Mouse (Mus musculus): ENCODE results near the gene Timm17a. TPM values are rescaled to one million over a fixed set of nuclear protein-coding genes. Genes with fewer than 3 reads are reported as not detected.
A peak's percentile ranks its signal among the peaks of the same experiment; 100 is the strongest.

Gene Timm17a
- polyA plus RNA-seq, 1 experiment from 2014 or later, result 177 TPM

DNA sequence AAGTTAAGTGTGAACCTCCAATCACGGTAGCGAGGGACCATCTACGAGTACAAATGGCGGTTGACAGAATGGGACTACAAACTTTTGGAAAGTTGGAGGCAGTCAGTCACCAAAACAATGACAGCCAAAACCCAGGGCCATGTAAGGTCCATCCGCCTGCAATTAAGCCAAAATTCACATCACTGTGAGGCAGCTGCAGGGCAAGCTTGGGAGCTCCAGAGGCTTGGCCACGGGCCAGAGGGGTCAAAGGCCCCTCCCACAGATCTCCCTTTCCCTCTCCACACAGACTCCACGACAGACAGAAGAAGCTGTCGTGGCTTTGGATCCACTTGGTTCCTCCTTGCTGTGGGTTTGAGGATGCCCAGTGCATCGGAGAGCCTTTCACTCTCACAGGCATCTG lies 50.3 kb downstream of the Timm17a start:
- peaks cover 5% of the 10 kb centered on the region; the same call in 1 of the 2 replicates for H3K36me3 ChIP-seq (ENCODE audit: control insufficient read depth, insufficient read depth, low read length)
- no peaks in the 10 kb centered on the region for H3K9me3 ChIP-seq (ENCODE audit: control insufficient read depth, low read length)
- 93% methylated on average over 9 of the region's 9 CpGs for WGBS
- H3K27ac ChIP-seq (ENCODE audit: low read depth, low read length), result no peak overlapping the region
- no peak overlapping the region for H3K4me2 ChIP-seq
- ATAC-seq (ENCODE audit: low FRiP score) (no peak), DNase-seq (ENCODE audit: low spot score, missing footprints) (no peak)
- H3K4me3 ChIP-seq (ENCODE audit: low read depth, low read length), result no peak overlapping the region
- H3K4me1 ChIP-seq (ENCODE audit: control insufficient read depth, insufficient read depth, low read length), result peaks cover 6% of the 10 kb centered on the region
- H3K27me3 ChIP-seq (ENCODE audit: control insufficient read depth, insufficient read depth, low read length), result no peaks in the 10 kb centered on the region
- H3K9ac ChIP-seq (ENCODE audit: low read length), result no peak overlapping the region

DNA sequence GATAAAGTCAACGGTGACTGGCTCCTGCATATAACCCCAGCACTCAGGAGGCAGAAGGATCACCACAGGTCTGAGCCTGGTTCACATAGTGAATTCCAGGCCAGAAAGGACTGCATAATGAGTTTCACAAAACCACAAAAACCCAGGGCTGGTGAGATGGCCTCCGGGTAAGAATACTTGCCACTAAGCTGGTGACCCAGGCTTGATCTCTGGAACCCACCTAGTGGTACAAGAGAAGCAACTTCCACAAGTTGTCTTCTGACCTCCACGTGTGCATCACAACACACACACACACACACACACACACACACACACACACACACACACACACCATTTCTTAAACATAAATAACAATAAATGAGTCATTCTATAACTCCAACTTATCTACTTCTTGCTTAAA lies 51.2 kb downstream of the Timm17a start:
- ATAC-seq (ENCODE audit: low FRiP score) (no peak), DNase-seq (ENCODE audit: low spot score, missing footprints) (peak; percentile 78)
- no peaks in the 10 kb centered on the region for H3K9me3 ChIP-seq (ENCODE audit: control insufficient read depth, low read length)
- WGBS, result 79% methylated on average over 3 of the region's 3 CpGs
- H3K4me1 ChIP-seq (ENCODE audit: control insufficient read depth, insufficient read depth, low read length), result peaks cover 9% of the 10 kb centered on the region
- no peak overlapping the region for H3K27ac ChIP-seq (ENCODE audit: low read depth, low read length)
- H3K36me3 ChIP-seq (ENCODE audit: control insufficient read depth, insufficient read depth, low read length), result peaks cover 5% of the 10 kb centered on the region; the same call in 1 of the 2 replicates
- H3K9ac ChIP-seq (ENCODE audit: low read length), result no peak overlapping the region
- H3K4me3 ChIP-seq (ENCODE audit: low read depth, low read length), result no peak overlapping the region
- no peak overlapping the region for H3K4me2 ChIP-seq
- H3K27me3 ChIP-seq (ENCODE audit: control insufficient read depth, insufficient read depth, low read length), result no peaks in the 10 kb centered on the region

DNA sequence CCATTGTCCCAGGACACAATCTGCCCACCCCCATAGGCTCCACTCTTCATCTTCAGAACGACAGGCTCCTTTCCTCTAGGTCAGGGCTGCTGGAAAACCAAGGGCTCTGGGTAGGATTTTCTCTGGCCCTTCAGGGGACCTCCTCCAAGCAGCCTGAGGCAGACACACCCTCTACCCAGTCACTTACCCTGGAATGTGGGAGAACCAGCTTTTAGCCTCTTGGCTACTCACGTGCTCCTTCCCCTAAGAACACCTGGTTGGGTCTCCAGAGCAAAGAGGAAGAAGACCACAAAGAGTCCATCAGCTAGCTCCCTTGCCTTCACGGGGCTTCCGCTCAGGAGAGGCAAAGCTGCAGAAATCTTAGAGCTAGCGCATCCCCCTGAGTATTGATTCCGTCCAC lies 52.6 kb downstream of the Timm17a start:
- H3K36me3 ChIP-seq (ENCODE audit: control insufficient read depth, insufficient read depth, low read length), result peaks cover 5% of the 10 kb centered on the region; the same call in 1 of the 2 replicates
- H3K4me3 ChIP-seq (ENCODE audit: low read depth, low read length), result no peak overlapping the region
- no peaks in the 10 kb centered on the region for H3K27me3 ChIP-seq (ENCODE audit: control insufficient read depth, insufficient read depth, low read length)
- peak; percentile 39 for DNase-seq (ENCODE audit: low spot score, missing footprints)
- no peak overlapping the region for H3K4me2 ChIP-seq
- no peak for ATAC-seq (ENCODE audit: low FRiP score)
- H3K9me3 ChIP-seq (ENCODE audit: control insufficient read depth, low read length), result no peaks in the 10 kb centered on the region
- no peak overlapping the region for H3K9ac ChIP-seq (ENCODE audit: low read length)
- 73% methylated on average over 6 of the region's 6 CpGs for WGBS
- H3K27ac ChIP-seq (ENCODE audit: low read depth, low read length), result no peak overlapping the region
- peaks cover 9% of the 10 kb centered on the region for H3K4me1 ChIP-seq (ENCODE audit: control insufficient read depth, insufficient read depth, low read length)

DNA sequence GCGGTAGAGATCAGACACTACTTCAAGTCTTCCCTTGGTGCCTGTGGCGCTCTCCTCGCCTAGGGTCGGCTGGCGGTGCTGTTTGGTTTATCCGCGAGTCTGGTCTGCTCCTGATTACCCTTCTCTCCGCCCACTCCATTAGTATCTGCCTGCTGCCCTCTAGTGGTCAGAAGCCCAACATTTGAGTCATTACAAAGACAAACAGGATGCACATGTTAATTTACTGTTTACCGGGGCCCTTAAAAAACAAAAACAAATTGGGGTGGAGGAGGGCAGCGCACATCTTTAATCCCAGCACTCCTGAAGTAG lies 54.5 kb downstream of the Timm17a start:
- WGBS, result 1% methylated on average over 10 of the region's 10 CpGs
- peak overlapping the region; percentile 47 for H3K9ac ChIP-seq (ENCODE audit: low read length)
- no peak overlapping the region for H3K27ac ChIP-seq (ENCODE audit: low read depth, low read length)
- H3K4me1 ChIP-seq (ENCODE audit: control insufficient read depth, insufficient read depth, low read length), result peaks cover 9% of the 10 kb centered on the region
- no peaks in the 10 kb centered on the region for H3K27me3 ChIP-seq (ENCODE audit: control insufficient read depth, insufficient read depth, low read length)
- H3K4me3 ChIP-seq (ENCODE audit: low read depth, low read length), result peak overlapping the region; percentile 18; the same call in 1 of the 2 replicates
- peaks cover 5% of the 10 kb centered on the region; the same call in 1 of the 2 replicates for H3K36me3 ChIP-seq (ENCODE audit: control insufficient read depth, insufficient read depth, low read length)
- no peaks in the 10 kb centered on the region for H3K9me3 ChIP-seq (ENCODE audit: control insufficient read depth, low read length)
- H3K4me2 ChIP-seq, result peak overlapping the region; percentile 46
- DNase-seq (ENCODE audit: low spot score, missing footprints), result peak; percentile 98
- peak; percentile 83 for ATAC-seq (ENCODE audit: low FRiP score)

DNA sequence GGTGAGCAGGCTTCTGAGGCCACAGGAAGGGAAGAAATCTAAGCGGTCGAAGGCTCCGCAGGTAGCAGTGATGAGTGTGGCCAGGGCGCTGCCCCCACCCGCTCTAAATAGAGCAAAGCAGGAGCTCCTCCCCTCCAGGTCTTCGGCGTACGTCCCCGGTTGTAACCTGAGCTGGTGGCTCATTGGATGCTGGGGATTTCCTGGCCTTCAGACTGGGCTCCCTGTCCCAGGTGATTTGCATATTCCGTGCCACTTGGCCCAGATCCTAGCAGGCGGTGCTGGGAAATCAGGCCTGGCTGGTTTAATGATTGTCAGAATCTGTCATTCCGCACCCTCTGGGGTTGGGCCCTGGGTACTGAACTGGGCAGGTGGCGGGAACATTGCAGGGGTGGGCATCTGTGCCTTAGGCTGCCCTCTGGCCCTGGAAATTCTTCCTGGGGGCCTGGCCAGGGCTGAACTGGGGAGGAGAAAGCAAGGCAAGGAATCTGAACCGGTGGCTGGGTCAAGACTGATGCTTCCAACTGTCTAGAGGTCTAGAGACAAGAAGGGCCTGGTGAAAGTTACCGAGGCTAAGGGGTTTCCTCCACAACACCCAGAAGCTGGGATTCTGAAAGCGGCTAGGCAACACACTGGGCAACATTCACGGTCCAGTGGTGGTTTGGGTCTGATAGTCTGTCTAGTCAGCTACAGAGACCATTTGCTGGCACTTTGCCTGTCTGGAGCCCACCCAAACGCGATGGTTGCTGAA lies 55.0 kb downstream of the Timm17a start, which contains the start of gene Elf3:
Gene Elf3, minus strand, starts transcription at position 189 of the 748 bp plus-strand sequence.
- H3K9ac ChIP-seq (ENCODE audit: low read length), result peak within 1 kb of the TSS; percentile 47
- no peaks in the 10 kb centered on the region for H3K27me3 ChIP-seq (ENCODE audit: control insufficient read depth, insufficient read depth, low read length)
- peaks cover 5% of the 10 kb centered on the region; the same call in 1 of the 2 replicates for H3K36me3 ChIP-seq (ENCODE audit: control insufficient read depth, insufficient read depth, low read length)
- 5% methylated on average over 19 of the region's 19 CpGs for WGBS
- peak within 1 kb of the TSS; percentile 46 for H3K4me2 ChIP-seq
- H3K4me3 ChIP-seq (ENCODE audit: low read depth, low read length), result peak within 1 kb of the TSS; percentile 18; the same call in 1 of the 2 replicates
- H3K9me3 ChIP-seq (ENCODE audit: control insufficient read depth, low read length), result no peaks in the 10 kb centered on the region
- ATAC-seq (ENCODE audit: low FRiP score) (peak; percentile 59), DNase-seq (ENCODE audit: low spot score, missing footprints) (peak; percentile 93)
- H3K4me1 ChIP-seq (ENCODE audit: control insufficient read depth, insufficient read depth, low read length), result peaks cover 9% of the 10 kb centered on the region
- no peak within 1 kb of the TSS for H3K27ac ChIP-seq (ENCODE audit: low read depth, low read length)

DNA sequence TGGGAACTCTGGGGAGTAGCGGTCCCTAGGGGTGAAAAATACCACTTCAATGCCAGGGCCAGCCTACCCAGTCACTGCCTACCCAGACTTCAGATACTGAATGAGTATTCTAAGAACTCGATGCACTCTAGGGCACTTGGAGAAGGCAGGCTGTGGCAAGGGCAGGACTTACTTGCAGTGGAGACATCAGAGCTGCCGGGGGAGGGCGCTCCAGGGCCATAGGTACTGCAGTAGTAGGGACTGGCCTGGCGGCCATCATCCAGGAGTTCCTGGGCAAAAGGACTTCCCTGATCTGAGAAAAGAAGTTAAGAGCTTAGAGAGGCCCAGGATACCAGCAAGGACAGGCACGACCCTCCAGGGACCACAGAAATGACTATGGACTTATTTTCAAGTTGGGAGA lies 57.3 kb downstream of the Timm17a start:
- no peaks in the 10 kb centered on the region for H3K36me3 ChIP-seq (ENCODE audit: control insufficient read depth, insufficient read depth, low read length)
- peaks cover 9% of the 10 kb centered on the region for H3K4me1 ChIP-seq (ENCODE audit: control insufficient read depth, insufficient read depth, low read length)
- ATAC-seq (ENCODE audit: low FRiP score) (no peak), DNase-seq (ENCODE audit: low spot score, missing footprints) (no peak)
- H3K4me2 ChIP-seq, result no peak overlapping the region
- H3K27ac ChIP-seq (ENCODE audit: low read depth, low read length), result no peak overlapping the region
- H3K27me3 ChIP-seq (ENCODE audit: control insufficient read depth, insufficient read depth, low read length), result no peaks in the 10 kb centered on the region
- H3K4me3 ChIP-seq (ENCODE audit: low read depth, low read length), result no peak overlapping the region
- 80% methylated on average over 6 of the region's 6 CpGs for WGBS
- no peaks in the 10 kb centered on the region for H3K9me3 ChIP-seq (ENCODE audit: control insufficient read depth, low read length)
- no peak overlapping the region for H3K9ac ChIP-seq (ENCODE audit: low read length)

DNA sequence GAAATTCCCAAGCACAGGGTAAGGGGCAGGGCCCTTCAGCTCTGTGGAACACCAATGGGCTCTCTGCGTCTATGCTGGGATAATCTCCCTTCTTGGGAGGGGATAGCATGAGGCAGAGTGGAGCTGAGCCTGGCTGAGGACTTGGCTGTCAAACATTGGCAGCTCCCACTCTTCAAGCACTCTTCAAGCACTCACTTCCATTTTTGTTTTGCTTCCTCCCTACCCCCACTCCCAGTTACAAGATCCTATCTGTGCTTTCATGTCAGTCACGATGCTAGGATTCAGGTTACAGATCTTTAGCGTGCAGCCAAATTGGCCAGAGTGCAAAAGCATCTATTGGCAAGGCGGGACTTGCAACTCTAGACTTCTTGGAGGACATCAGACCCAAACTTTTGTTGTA lies 60.7 kb downstream of the Timm17a start:
- H3K27me3 ChIP-seq (ENCODE audit: control insufficient read depth, insufficient read depth, low read length), result no peaks in the 10 kb centered on the region
- H3K4me3 ChIP-seq (ENCODE audit: low read depth, low read length), result no peak overlapping the region
- H3K27ac ChIP-seq (ENCODE audit: low read depth, low read length), result no peak overlapping the region
- no peaks in the 10 kb centered on the region for H3K9me3 ChIP-seq (ENCODE audit: control insufficient read depth, low read length)
- ATAC-seq (ENCODE audit: low FRiP score), result no peak
- H3K4me2 ChIP-seq, result no peak overlapping the region
- no peak for DNase-seq (ENCODE audit: low spot score, missing footprints)
- no peak overlapping the region for H3K9ac ChIP-seq (ENCODE audit: low read length)
- no peaks in the 10 kb centered on the region for H3K36me3 ChIP-seq (ENCODE audit: control insufficient read depth, insufficient read depth, low read length)
- WGBS, result 62% methylated on average over 4 of the region's 4 CpGs
- H3K4me1 ChIP-seq (ENCODE audit: control insufficient read depth, insufficient read depth, low read length), result no peaks in the 10 kb centered on the region

DNA sequence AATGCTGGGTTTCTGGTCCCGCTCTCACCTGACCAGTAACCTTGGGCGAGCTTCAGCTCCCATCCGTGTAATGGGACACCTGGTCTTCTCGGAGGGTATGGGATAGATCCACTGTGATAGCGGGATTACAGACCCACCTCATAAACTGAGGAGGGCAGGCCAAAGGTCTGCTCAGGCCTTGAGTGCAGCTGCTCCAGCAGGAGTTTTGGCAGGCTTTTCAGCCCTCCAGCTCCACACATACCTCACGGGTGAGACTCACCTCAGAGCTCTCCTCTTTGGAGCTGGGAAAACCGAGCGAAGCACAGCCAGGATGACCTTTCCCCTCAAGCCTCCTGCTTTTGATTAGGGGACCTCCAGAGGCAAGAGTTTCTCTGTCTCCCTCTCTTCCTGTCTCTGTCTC lies 62.2 kb downstream of the Timm17a start:
- no peaks in the 10 kb centered on the region for H3K27me3 ChIP-seq (ENCODE audit: control insufficient read depth, insufficient read depth, low read length)
- no peak for DNase-seq (ENCODE audit: low spot score, missing footprints)
- WGBS, result 88% methylated on average over 8 of the region's 8 CpGs
- H3K4me1 ChIP-seq (ENCODE audit: control insufficient read depth, insufficient read depth, low read length), result no peaks in the 10 kb centered on the region
- H3K9ac ChIP-seq (ENCODE audit: low read length), result no peak overlapping the region
- no peak for ATAC-seq (ENCODE audit: low FRiP score)
- H3K36me3 ChIP-seq (ENCODE audit: control insufficient read depth, insufficient read depth, low read length), result no peaks in the 10 kb centered on the region
- no peak overlapping the region for H3K27ac ChIP-seq (ENCODE audit: low read depth, low read length)
- no peak overlapping the region for H3K4me3 ChIP-seq (ENCODE audit: low read depth, low read length)
- no peaks in the 10 kb centered on the region for H3K9me3 ChIP-seq (ENCODE audit: control insufficient read depth, low read length)
- H3K4me2 ChIP-seq, result no peak overlapping the region

DNA sequence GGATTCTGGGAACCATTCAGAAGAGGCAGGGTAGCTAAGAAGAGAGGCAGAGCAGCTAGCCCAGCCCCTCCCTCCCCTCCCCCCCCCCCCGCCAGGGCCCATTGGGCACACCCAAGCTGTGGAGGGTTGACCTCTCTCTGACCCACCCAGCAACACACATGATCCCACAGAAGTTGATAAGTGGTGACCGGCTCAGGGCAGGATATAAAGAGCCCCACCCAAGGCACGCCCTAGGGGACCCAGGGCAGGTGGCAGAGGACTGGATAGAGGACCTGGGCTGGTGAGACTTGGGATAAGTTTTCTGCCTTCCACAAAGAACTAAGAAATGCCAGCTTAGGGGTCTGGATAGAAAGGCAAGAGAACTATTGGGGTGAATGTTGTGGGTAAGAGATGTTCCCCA lies 62.9 kb downstream of the Timm17a start:
- Histone ChIP-seq H3K9ac (ENCODE audit: low read length) (no peak overlapping the region), H3K4me1 (ENCODE audit: control insufficient read depth, insufficient read depth, low read length) (no peaks in the 10 kb centered on the region), H3K27ac (ENCODE audit: low read depth, low read length) (no peak overlapping the region), H3K9me3 (ENCODE audit: control insufficient read depth, low read length) (no peaks in the 10 kb centered on the region), H3K27me3 (ENCODE audit: control insufficient read depth, insufficient read depth, low read length) (no peaks in the 10 kb centered on the region), H3K4me2 (no peak overlapping the region), H3K4me3 (ENCODE audit: low read depth, low read length) (no peak overlapping the region), H3K36me3 (ENCODE audit: control insufficient read depth, insufficient read depth, low read length) (no peaks in the 10 kb centered on the region)
- WGBS, result 82% methylated on average over 2 of the region's 3 CpGs
- DNase-seq (ENCODE audit: low spot score, missing footprints) (no peak), ATAC-seq (ENCODE audit: low FRiP score) (no peak)
